ENCODE assay signal across 10 mouse cellular contexts in genomic region chr10:12820978-12821735, GRCm38 (mm10). TPM values are rescaled to one million over a fixed set of nuclear protein-coding genes. Genes with fewer than 3 reads are reported as not detected.
A peak's percentile ranks its signal among the peaks of the same experiment; 100 is the strongest.
DNase-seq lines count a peak whose midpoint lies in the region; ATAC-seq and TF ChIP-seq lines count a peak whose summit lies in the region.
"Had no signal": no experiment of that assay in that cellular context is flagged by ENCODE, and none has a peak within 500 bp of the region (broad histone marks: within the 10 kb centered on the region; RNA-seq: fewer than 3 reads in every experiment).

No protein-coding gene starts in this region.

- no peak overlapping the region for H3K4me2 ChIP-seq in intestine, postnatal 0 days (replicated peaks; ENCODE audit: low read depth)
- no peak overlapping the region for H3K4me2 ChIP-seq in stomach, postnatal 0 days (replicated peaks; ENCODE audit: low read depth)

- ATAC-seq in intestine, postnatal 0 days, result 0 out of 2 replicates have a peak, but pooled peaks have one; percentile 41
- peak; percentile 59 for ATAC-seq in stomach, postnatal 0 days (ENCODE audit: low FRiP score, low TSS enrichment)

- peak; percentile 75 to 88 for DNase-seq in adrenal gland, adult (ENCODE audit: inconsistent age in 2 of 2, low spot score in 1 of 2)
- no peak for DNase-seq in adrenal gland, postnatal 4 days (ENCODE audit: low spot score in 2 of 2)
- DNase-seq in right cerebral cortex, adult 18-20 months, result peak; percentile 82
- no peak for DNase-seq in right cerebral cortex, postnatal 4 days
- DNase-seq in stomach, postnatal 0 days (ENCODE audit: low spot score), result no peak
- DNase-seq in lung, postnatal 4 days, result no peak
- DNase-seq in ovary, postnatal 36 days (ENCODE audit: low spot score), result no peak
- DNase-seq: heart, postnatal 10 days had no signal

- 51% methylated on average over 13 of the region's 13 CpGs for WGBS in intestine, postnatal 0 days
- 45% methylated on average over 13 of the region's 13 CpGs for WGBS in stomach, postnatal 0 days

- no peak overlapping the region for H3K9ac ChIP-seq in intestine, postnatal 0 days (ENCODE audit: low read depth, low read length)
- H3K9ac ChIP-seq in stomach, postnatal 0 days (ENCODE audit: low read length), result no peak overlapping the region

- no peaks in the 10 kb centered on the region for H3K9me3 ChIP-seq in intestine, postnatal 0 days (ENCODE audit: control insufficient read depth)
- H3K9me3 ChIP-seq in stomach, postnatal 0 days (ENCODE audit: control insufficient read depth, low read length), result no peaks in the 10 kb centered on the region
- H3K9me3 ChIP-seq: megakaryocyte, embryonic 14.5 days had no signal

- no peak for TF ChIP-seq EP300 in stomach, postnatal 0 days (optimal IDR thresholded peaks at IDR 0.05)

- H3K36me3 ChIP-seq in intestine, postnatal 0 days (ENCODE audit: control insufficient read depth, insufficient read depth), result no peaks in the 10 kb centered on the region
- H3K36me3 ChIP-seq in stomach, postnatal 0 days (ENCODE audit: control insufficient read depth, insufficient read depth, low read length), result no peaks in the 10 kb centered on the region

- H3K4me1 ChIP-seq in intestine, postnatal 0 days (replicated peaks; ENCODE audit: control insufficient read depth, insufficient read depth, low read length), result no peaks in the 10 kb centered on the region
- 0 out of 2 replicates have a peak, but pooled peaks cover 5% of the 10 kb centered on the region for H3K4me1 ChIP-seq in stomach, postnatal 0 days (replicated peaks; ENCODE audit: control insufficient read depth, insufficient read depth)

- no peak overlapping the region for H3K27ac ChIP-seq in intestine, postnatal 0 days (ENCODE audit: low read depth, low read length)
- no peak overlapping the region for H3K27ac ChIP-seq in stomach, postnatal 0 days (replicated peaks)

- TF ChIP-seq CTCF in intestine, postnatal 0 days (IDR thresholded peaks at IDR 0.05; ENCODE audit: low read depth), result no peak
- TF ChIP-seq CTCF in stomach, postnatal 0 days (IDR thresholded peaks at IDR 0.05; ENCODE audit: low read depth), result no peak

- no peak overlapping the region for H3K4me3 ChIP-seq in intestine, postnatal 0 days (ENCODE audit: low read depth, low read length)
- H3K4me3 ChIP-seq in stomach, postnatal 0 days (ENCODE audit: low read depth, low read length), result no peak overlapping the region
- H3K4me3 ChIP-seq: megakaryocyte, embryonic 14.5 days had no signal

- no peaks in the 10 kb centered on the region for H3K27me3 ChIP-seq in intestine, postnatal 0 days (replicated peaks; ENCODE audit: control insufficient read depth, insufficient read depth, low read length)
- H3K27me3 ChIP-seq in stomach, postnatal 0 days (ENCODE audit: control insufficient read depth, insufficient read depth, low read length), result no peaks in the 10 kb centered on the region
- H3K27me3 ChIP-seq: megakaryocyte, embryonic 14.5 days had no signal

RNA-seq across cellular contexts. Expression of gene Utrn, which starts 48.0 kb away (rescaled TPM):
- total RNA-seq in adrenal gland, postnatal 4 days (2021), result 100 to 1,000 TPM in 1 of 2 experiments, 10 to 100 TPM in 1; 91.1 to 101 TPM
- 21.5 and 22.6 TPM in 2 replicates for polyA plus RNA-seq in intestine, postnatal 0 days (2015; fragmentation: Nextera tagmentation; extraction: Ambion mirVana)
- polyA plus RNA-seq in stomach, postnatal 0 days (2015; fragmentation: Nextera tagmentation; extraction: Ambion mirVana), result 33.8 and 40.4 TPM in 2 replicates

Comparison
In these comparisons a context has a peak if more than half of its experiments do, and no peak if none do; other contexts are left out.
1. DNase-seq: peak in adrenal gland, adult (2 of 2) and right cerebral cortex, adult 18-20 months (single experiment); none in adrenal gland, postnatal 4 days (0 of 2), right cerebral cortex, postnatal 4 days (single experiment), stomach, postnatal 0 days (single experiment), lung, postnatal 4 days (0 of 2) and ovary, postnatal 36 days (single experiment).